Mouse (Mus musculus): ENCODE results near the gene Setx. TPM values are rescaled to one million over a fixed set of nuclear protein-coding genes. Genes with fewer than 3 reads are reported as not detected.

Gene Setx
- polyA plus RNA-seq, 1 experiment from 2014 or later = 9.3 TPM

DNA sequence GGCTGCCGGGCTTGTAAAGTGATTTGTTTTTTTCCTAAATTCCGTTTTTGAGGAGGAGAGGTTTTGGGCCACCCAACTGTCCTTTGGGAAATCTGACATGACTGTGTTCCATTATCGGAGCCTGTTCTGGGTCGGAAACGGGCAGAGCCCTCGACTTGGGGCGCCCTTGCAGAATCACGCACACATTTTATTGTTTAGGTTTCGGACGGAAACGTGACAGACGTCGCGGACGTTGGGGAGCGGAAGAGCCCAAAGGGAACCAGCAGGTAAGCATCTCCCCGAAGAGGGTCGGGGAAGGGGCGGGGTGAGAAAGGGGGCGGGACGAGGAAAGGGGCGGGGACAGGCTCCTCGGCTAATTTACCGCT is 572 bp downstream of the Setx start:
- peaks cover 9% of the 10 kb centered on the region for H3K4me1 ChIP-seq (ENCODE audit: control insufficient read depth, insufficient read depth, low read length)
- H3K4me2 ChIP-seq (ENCODE audit: low read depth, low read length) = peak overlapping the region; percentile 77
- WGBS = 1% methylated on average over 24 of the region's 24 CpGs
- ATAC-seq (ENCODE audit: low read depth) = no peak
- peaks cover 26% of the 10 kb centered on the region for H3K36me3 ChIP-seq (ENCODE audit: control insufficient read depth, insufficient read depth, low read length)
- peak overlapping the region; percentile 63 for H3K9ac ChIP-seq (ENCODE audit: low read depth, low read length)
- H3K4me3 ChIP-seq (ENCODE audit: low read depth, low read length) = peak overlapping the region; percentile 80
- DNase-seq (ENCODE audit: low spot score) = no peak
- no peaks in the 10 kb centered on the region for H3K27me3 ChIP-seq (replicated peaks; ENCODE audit: control insufficient read depth, insufficient read depth, low read length)
- H3K27ac ChIP-seq (replicated peaks; ENCODE audit: low read depth, low read length) = peak overlapping the region; percentile 81
- no peaks in the 10 kb centered on the region for H3K9me3 ChIP-seq (ENCODE audit: control insufficient read depth, low read length)

DNA sequence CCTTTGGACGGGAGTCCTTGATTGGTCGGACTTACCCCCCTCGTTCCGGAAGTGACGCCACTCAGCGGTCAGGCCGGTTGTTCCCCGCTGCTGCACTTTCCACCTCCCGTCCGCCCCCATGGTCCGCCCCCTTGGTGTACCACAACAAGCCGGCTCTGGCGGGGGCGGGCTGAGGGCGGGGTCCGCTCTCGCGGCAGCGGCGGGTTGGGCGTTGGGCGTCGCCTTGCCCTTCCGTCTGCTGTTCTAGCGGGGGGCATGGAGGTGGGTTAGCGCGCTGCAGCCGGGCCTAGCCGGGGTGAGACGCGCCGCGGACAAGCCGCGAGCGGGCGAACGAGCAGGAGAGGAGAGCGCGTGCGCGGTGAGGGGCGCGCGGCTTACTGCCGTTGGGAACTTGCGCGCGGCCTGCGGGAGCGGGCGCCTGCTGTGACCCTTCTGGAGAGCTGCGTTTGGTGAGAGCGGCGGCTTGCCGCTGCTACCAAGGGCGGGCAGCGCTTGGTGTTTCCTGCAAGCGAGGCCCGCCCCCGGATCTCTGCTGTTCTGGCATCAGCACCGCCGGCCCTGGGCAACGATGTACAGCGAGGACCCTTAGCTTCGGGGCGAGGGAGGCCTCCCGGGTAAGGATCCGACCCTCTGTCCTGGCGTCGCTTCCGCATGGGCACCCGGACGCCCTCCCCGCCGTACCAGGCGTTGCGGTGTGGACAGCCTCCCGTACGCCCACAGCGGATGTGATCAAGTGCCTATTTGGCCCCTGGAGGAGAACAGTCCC is 1.1 kb downstream of the Setx start:
- Histone ChIP-seq H3K27me3 (replicated peaks; ENCODE audit: control insufficient read depth, insufficient read depth, low read length) (no peaks in the 10 kb centered on the region), H3K4me2 (ENCODE audit: low read depth, low read length) (peak overlapping the region; percentile 77), H3K9ac (ENCODE audit: low read depth, low read length) (peak overlapping the region; percentile 87), H3K27ac (replicated peaks; ENCODE audit: low read depth, low read length) (peak overlapping the region; percentile 88), H3K36me3 (ENCODE audit: control insufficient read depth, insufficient read depth, low read length) (peaks cover 31% of the 10 kb centered on the region), H3K9me3 (ENCODE audit: control insufficient read depth, low read length) (no peaks in the 10 kb centered on the region), H3K4me3 (ENCODE audit: low read depth, low read length) (peak overlapping the region; percentile 80), H3K4me1 (ENCODE audit: control insufficient read depth, insufficient read depth, low read length) (peaks cover 9% of the 10 kb centered on the region)
- peak; percentile 100 for DNase-seq (ENCODE audit: low spot score)
- peak; percentile 98 for ATAC-seq (ENCODE audit: low read depth)
- WGBS = 0% methylated on average over 32 of the region's 81 CpGs

DNA sequence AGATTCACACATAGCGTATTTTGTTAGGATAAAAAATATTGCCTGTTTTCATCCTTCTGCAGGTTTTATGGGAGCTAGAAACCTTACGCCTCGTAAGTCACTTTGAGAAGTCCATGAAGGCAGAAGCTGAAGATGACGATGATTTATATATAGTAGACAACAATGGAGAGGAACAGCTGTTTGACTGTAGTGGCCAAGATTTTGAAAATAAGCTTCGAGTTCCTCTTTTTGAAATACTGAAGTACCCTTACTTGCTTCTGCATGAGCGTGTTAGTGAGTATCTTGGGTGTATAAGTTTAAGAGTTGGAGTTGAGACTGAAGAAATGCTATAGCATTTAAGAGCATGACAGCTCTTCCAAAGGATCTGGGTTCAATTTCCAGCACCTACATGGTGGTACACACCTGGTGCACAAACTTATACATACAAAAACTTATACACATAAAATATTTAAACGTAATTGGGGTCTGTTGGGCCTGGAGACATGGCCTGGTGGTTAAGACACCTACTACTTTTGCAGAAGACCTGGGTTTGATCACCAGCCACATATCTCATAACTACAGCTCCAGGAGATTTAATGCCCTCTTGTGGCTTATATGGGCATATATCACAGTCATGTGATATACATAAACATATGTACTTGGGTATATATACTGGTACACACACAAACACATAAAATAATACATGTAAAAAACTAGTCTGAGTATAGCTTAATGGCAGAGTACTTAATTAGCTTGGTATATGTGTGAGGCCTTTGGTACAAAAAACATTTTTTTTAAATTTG is 6.3 kb downstream of the Setx start:
- ATAC-seq (ENCODE audit: low read depth) (no peak), DNase-seq (ENCODE audit: low spot score) (no peak)
- no peak overlapping the region for H3K9ac ChIP-seq (ENCODE audit: low read depth, low read length)
- no peaks in the 10 kb centered on the region for H3K9me3 ChIP-seq (ENCODE audit: control insufficient read depth, low read length)
- no peaks in the 10 kb centered on the region for H3K27me3 ChIP-seq (replicated peaks; ENCODE audit: control insufficient read depth, insufficient read depth, low read length)
- H3K4me2 ChIP-seq (ENCODE audit: low read depth, low read length) = no peak overlapping the region
- H3K4me1 ChIP-seq (ENCODE audit: control insufficient read depth, insufficient read depth, low read length) = peaks cover 9% of the 10 kb centered on the region
- WGBS = 92% methylated on average over 7 of the region's 7 CpGs
- H3K4me3 ChIP-seq (ENCODE audit: low read depth, low read length) = no peak overlapping the region
- peaks cover 66% of the 10 kb centered on the region for H3K36me3 ChIP-seq (ENCODE audit: control insufficient read depth, insufficient read depth, low read length)
- H3K27ac ChIP-seq (replicated peaks; ENCODE audit: low read depth, low read length) = no peak overlapping the region

DNA sequence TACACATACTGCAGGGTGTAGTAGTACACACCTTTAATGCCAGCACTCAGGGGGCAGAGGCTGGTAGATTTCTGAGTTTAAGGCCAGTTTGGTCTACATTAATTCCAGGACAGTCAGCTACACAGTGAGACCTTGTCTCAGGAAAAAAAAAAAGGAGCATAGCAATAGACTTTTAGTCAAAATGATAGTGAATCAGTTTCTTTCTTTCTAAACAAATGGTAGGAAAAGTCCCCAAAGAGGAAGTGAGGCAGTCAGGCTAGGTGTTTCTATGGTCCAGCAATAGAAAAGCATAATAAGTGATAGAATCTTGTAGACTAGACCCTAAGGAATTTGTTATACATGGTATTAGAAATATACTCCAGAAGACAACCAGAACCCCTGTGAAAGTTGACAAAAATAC is 11.2 kb downstream of the Setx start:
- ATAC-seq (ENCODE audit: low read depth) (no peak), DNase-seq (ENCODE audit: low spot score) (no peak)
- H3K4me2 ChIP-seq (ENCODE audit: low read depth, low read length) = no peak overlapping the region
- H3K4me1 ChIP-seq (ENCODE audit: control insufficient read depth, insufficient read depth, low read length) = no peaks in the 10 kb centered on the region
- H3K4me3 ChIP-seq (ENCODE audit: low read depth, low read length) = no peak overlapping the region
- H3K9ac ChIP-seq (ENCODE audit: low read depth, low read length) = no peak overlapping the region
- peaks cover 67% of the 10 kb centered on the region for H3K36me3 ChIP-seq (ENCODE audit: control insufficient read depth, insufficient read depth, low read length)
- no peaks in the 10 kb centered on the region for H3K9me3 ChIP-seq (ENCODE audit: control insufficient read depth, low read length)
- no peaks in the 10 kb centered on the region for H3K27me3 ChIP-seq (replicated peaks; ENCODE audit: control insufficient read depth, insufficient read depth, low read length)
- H3K27ac ChIP-seq (replicated peaks; ENCODE audit: low read depth, low read length) = no peak overlapping the region

DNA sequence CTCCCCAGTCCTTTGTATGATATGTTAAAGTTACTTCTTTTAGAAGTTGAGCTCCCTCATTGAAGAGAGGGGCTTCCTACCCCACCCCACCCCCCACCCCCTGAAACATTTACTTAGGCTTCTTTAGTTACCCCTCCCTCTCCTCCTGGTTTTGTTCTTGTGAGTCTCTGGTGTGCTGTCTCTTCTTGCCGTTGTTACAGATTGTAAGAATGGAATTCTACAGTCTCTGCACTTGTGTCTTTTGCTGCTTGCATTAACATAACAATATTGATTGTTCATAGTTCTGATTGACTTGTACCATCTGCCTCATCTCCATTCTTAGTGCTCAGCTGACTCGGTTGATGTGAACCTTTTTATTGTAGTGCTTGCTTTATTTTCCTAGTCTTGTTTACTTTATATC is 28.0 kb downstream of the Setx start:
- no peak overlapping the region for H3K9ac ChIP-seq (ENCODE audit: low read depth, low read length)
- 82% methylated on average over 2 of the region's 2 CpGs for WGBS
- H3K4me1 ChIP-seq (ENCODE audit: control insufficient read depth, insufficient read depth, low read length) = no peaks in the 10 kb centered on the region

DNA sequence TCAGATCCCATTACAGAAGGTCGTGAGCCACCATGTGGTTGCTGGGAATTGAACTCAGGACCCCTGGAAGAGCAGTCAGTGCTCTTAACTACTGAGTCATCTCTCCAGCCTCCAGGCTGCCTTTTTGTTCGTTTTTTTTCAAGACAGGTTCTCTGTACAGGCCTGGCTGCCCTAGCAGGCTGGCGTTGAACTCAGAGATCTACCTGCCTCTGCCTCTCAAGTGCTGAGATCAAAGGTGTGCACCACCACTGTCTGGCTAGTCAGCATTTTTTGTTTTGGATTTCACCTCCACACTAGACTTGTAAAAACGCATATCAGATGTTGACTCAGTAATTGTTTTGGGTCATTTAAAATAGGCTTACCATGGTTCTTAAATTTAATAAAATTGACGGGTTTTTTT is 44.1 kb downstream of the Setx start:
- 90% methylated on average over 5 of the region's 5 CpGs for WGBS
- peaks cover 81% of the 10 kb centered on the region for H3K36me3 ChIP-seq (ENCODE audit: control insufficient read depth, insufficient read depth, low read length)
- no peaks in the 10 kb centered on the region for H3K9me3 ChIP-seq (ENCODE audit: control insufficient read depth, low read length)
- no peak overlapping the region for H3K4me3 ChIP-seq (ENCODE audit: low read depth, low read length)
- no peak for DNase-seq (ENCODE audit: low spot score)
- no peak overlapping the region for H3K4me2 ChIP-seq (ENCODE audit: low read depth, low read length)
- no peaks in the 10 kb centered on the region for H3K4me1 ChIP-seq (ENCODE audit: control insufficient read depth, insufficient read depth, low read length)
- ATAC-seq (ENCODE audit: low read depth) = no peak
- no peaks in the 10 kb centered on the region for H3K27me3 ChIP-seq (replicated peaks; ENCODE audit: control insufficient read depth, insufficient read depth, low read length)
- H3K27ac ChIP-seq (replicated peaks; ENCODE audit: low read depth, low read length) = no peak overlapping the region
- H3K9ac ChIP-seq (ENCODE audit: low read depth, low read length) = no peak overlapping the region

More for the DNA sequence above, 28.0 kb downstream of the Setx start:
- H3K27ac ChIP-seq (replicated peaks; ENCODE audit: low read depth, low read length) = no peak overlapping the region
- DNase-seq (ENCODE audit: low spot score) (no peak), ATAC-seq (ENCODE audit: low read depth) (no peak)
- H3K36me3 ChIP-seq (ENCODE audit: control insufficient read depth, insufficient read depth, low read length) = peaks cover 87% of the 10 kb centered on the region
- no peaks in the 10 kb centered on the region for H3K9me3 ChIP-seq (ENCODE audit: control insufficient read depth, low read length)
- no peaks in the 10 kb centered on the region for H3K27me3 ChIP-seq (replicated peaks; ENCODE audit: control insufficient read depth, insufficient read depth, low read length)
- H3K4me2 ChIP-seq (ENCODE audit: low read depth, low read length) = no peak overlapping the region
- no peak overlapping the region for H3K4me3 ChIP-seq (ENCODE audit: low read depth, low read length)

DNA sequence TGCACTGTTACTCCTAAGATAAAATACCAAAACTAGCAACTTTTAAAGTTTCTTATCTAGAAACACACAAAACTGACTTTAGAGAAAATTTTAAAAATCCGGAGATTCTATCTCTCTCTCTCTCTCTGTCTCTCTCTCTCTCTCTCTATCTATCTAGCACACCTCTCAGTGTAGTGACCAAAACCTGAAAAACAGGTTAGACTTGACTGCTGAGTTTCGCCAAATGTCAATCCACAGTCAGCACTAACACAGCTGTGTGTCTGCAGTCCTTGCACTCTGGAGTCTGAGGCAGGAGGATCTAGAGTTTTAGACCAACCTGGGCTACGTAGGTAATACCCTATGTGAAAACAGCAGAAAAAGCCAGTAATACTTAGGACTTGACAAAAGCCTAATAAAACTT is 50.9 kb downstream of the Setx start:
- Histone ChIP-seq H3K9ac (ENCODE audit: low read depth, low read length) (no peak overlapping the region), H3K27ac (replicated peaks; ENCODE audit: low read depth, low read length) (no peak overlapping the region), H3K4me1 (ENCODE audit: control insufficient read depth, insufficient read depth, low read length) (no peaks in the 10 kb centered on the region), H3K4me2 (ENCODE audit: low read depth, low read length) (no peak overlapping the region), H3K27me3 (replicated peaks; ENCODE audit: control insufficient read depth, insufficient read depth, low read length) (no peaks in the 10 kb centered on the region), H3K4me3 (ENCODE audit: low read depth, low read length) (no peak overlapping the region), H3K9me3 (ENCODE audit: control insufficient read depth, low read length) (no peaks in the 10 kb centered on the region), H3K36me3 (ENCODE audit: control insufficient read depth, insufficient read depth, low read length) (peaks cover 90% of the 10 kb centered on the region)
- no peak for ATAC-seq (ENCODE audit: low read depth)
- DNase-seq (ENCODE audit: low spot score) = no peak
- WGBS = 80% methylated on average over 3 of the region's 3 CpGs

DNA sequence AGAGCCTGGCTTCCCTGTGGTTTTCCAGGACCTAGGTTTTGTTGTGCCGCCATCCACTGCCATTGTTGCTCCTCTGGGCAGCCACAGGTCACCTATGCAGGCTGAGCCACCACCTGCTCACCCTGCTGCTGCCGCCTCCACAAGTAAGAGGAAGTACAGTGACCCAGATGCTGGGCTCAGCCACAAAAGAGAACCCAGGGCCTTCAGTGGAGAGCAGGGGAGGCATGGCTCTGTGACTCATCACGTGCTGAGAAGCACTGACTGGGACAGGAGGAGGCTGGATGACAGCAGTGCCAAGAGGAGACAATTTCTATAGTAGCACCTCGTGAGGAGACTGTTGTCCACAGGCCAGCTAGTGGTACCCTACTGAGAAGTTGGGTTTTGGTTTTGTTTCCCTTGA is 55.8 kb downstream of the Setx start:
- no peak overlapping the region for H3K27ac ChIP-seq (replicated peaks; ENCODE audit: low read depth, low read length)
- H3K4me1 ChIP-seq (ENCODE audit: control insufficient read depth, insufficient read depth, low read length) = no peaks in the 10 kb centered on the region
- DNase-seq (ENCODE audit: low spot score) (no peak), ATAC-seq (ENCODE audit: low read depth) (no peak)
- no peak overlapping the region for H3K4me3 ChIP-seq (ENCODE audit: low read depth, low read length)
- no peak overlapping the region for H3K4me2 ChIP-seq (ENCODE audit: low read depth, low read length)
- H3K9ac ChIP-seq (ENCODE audit: low read depth, low read length) = no peak overlapping the region
- 87% methylated on average over 4 of the region's 4 CpGs for WGBS
- H3K36me3 ChIP-seq (ENCODE audit: control insufficient read depth, insufficient read depth, low read length) = peaks cover 68% of the 10 kb centered on the region
- H3K9me3 ChIP-seq (ENCODE audit: control insufficient read depth, low read length) = no peaks in the 10 kb centered on the region
- no peaks in the 10 kb centered on the region for H3K27me3 ChIP-seq (replicated peaks; ENCODE audit: control insufficient read depth, insufficient read depth, low read length)

Measured in embryonic facial prominence, embryonic 14.5 days (tissue).